Mouse (Mus musculus) midbrain, embryonic 16.5 days (tissue): ENCODE results near the gene Susd6. TPM values are rescaled to one million over a fixed set of nuclear protein-coding genes. Genes with fewer than 3 reads are reported as not detected.

Source experiments
- ATAC-seq: fragments of 200-750 bp; cut with Nextera tagmentation; 2 replicates; pipeline ENCODE4 v1.8.0; 2017; ENCODE audit warnings: moderate TSS enrichment
- H3K27ac ChIP-seq: fragments of 300-500 bp; sonication (generic); 2 replicates; pipeline ENCODE4 v1.5.1; 2014; ENCODE audit warnings: mild to moderate bottlenecking, low read length, mixed read lengths
- H3K27me3 ChIP-seq: fragments of 300-500 bp; sonication (generic); 2 replicates; pipeline ENCODE4 v1.6.1; 2014; ENCODE audit warnings: low read depth, low read length, mixed read lengths; ENCODE audit not compliant: control insufficient read depth, insufficient read depth
- H3K36me3 ChIP-seq: fragments of 300-500 bp; sonication (generic); 2 replicates; pipeline ENCODE4 v1.6.1; 2014; ENCODE audit warnings: mild to moderate bottlenecking, low read length, moderate library complexity, mixed read lengths; ENCODE audit not compliant: control insufficient read depth, insufficient read depth
- H3K4me1 ChIP-seq: fragments of 300-500 bp; sonication (generic); 2 replicates; pipeline ENCODE4 v1.6.1; 2014; ENCODE audit warnings: mild to moderate bottlenecking, low read length, mixed read lengths; ENCODE audit not compliant: control insufficient read depth, insufficient read depth
- H3K4me2 ChIP-seq: fragments of 300-500 bp; sonication (generic); 2 replicates; pipeline ENCODE4 v1.6.1; 2014; ENCODE audit warnings: mild to moderate bottlenecking, low read length, mixed read lengths
- H3K4me3 ChIP-seq: fragments of 300-500 bp; sonication (generic); 2 replicates; pipeline ENCODE4 v1.5.1; 2014; ENCODE audit warnings: low read depth, mild to moderate bottlenecking, low read length, moderate library complexity, mixed read lengths
- H3K9ac ChIP-seq: fragments of 300-500 bp; sonication (generic); 2 replicates; pipeline ENCODE4 v1.6.1; 2014; ENCODE audit warnings: low read depth, low read length, mixed read lengths
- H3K9me3 ChIP-seq: fragments of 300-500 bp; sonication (generic); replicated peaks from 2 replicates; pipeline ENCODE4 v1.6.1; 2014; ENCODE audit warnings: mild to moderate bottlenecking, low read length, mixed read lengths; ENCODE audit not compliant: control insufficient read depth, poor library complexity, severe bottlenecking
- whole genome bisulfite sequencing: fragments of 180-500 bp; shearing (Covaris S2); extraction: QIAGEN DNeasy Blood & Tissue Kit; methylation state at CpG from one replicate; pipeline ENCODE4 v1.1.7; 2014; 5-methylcytosine and 5-hydroxymethylcytosine counted together
- polyA plus RNA-seq: library from polyadenylated mRNA; unstranded; fragments of >200 nt; fragmentation: Nextera tagmentation; extraction: Ambion mirVana; gene quantifications from 2 replicates; pipeline ENCODE4 v1.2.1, GENCODE M21; 2015

The Susd6 gene
- polyA plus RNA-seq, 1 experiment from 2014 or later: 10.4 TPM

GRCm38 (mm10) chr12:80893720-80894494, 103.6 kb downstream of the Susd6 start:
- WGBS: 85% methylated on average over 18 of the region's 18 CpGs
- Histone ChIP-seq H3K4me1 (peaks cover 3% of the 10 kb centered on the region; the same call in 1 of the 2 replicates), H3K36me3 (no peaks in the 10 kb centered on the region), H3K4me3 (no peak overlapping the region), H3K9ac (no peak overlapping the region), H3K9me3 (no peaks in the 10 kb centered on the region; the same call in 1 of the 2 replicates), H3K27me3 (no peaks in the 10 kb centered on the region), H3K4me2 (no peak overlapping the region), H3K27ac (no peak overlapping the region)
- no peak for ATAC-seq

- ATAC-seq: peak; percentile 92
- Histone ChIP-seq H3K36me3 (no peaks in the 10 kb centered on the region), H3K27ac (peak overlapping the region; percentile 5; the same call in 1 of the 2 replicates), H3K9me3 (no peaks in the 10 kb centered on the region), H3K9ac (peak overlapping the region; percentile 56; the same call in 1 of the 2 replicates), H3K4me1 (peaks cover 3% of the 10 kb centered on the region; the same call in 1 of the 2 replicates), H3K27me3 (no peaks in the 10 kb centered on the region), H3K4me2 (peak overlapping the region; percentile 63), H3K4me3 (peak overlapping the region; percentile 27)
- WGBS: 7% methylated on average over 19 of the region's 19 CpGs
Observed at GRCm38 (mm10) chr12:80894973-80895570, 104.8 kb downstream of the Susd6 start.

GRCm38 (mm10) chr12:80909631-80910030, 119.3 kb downstream of the Susd6 start:
- no peaks in the 10 kb centered on the region for H3K9me3 ChIP-seq
- H3K9ac ChIP-seq: no peak overlapping the region
- 92% methylated on average over 8 of the region's 8 CpGs for WGBS
- H3K4me3 ChIP-seq: no peak overlapping the region
- ATAC-seq: no peak
- H3K4me2 ChIP-seq: no peak overlapping the region
- H3K36me3 ChIP-seq: no peaks in the 10 kb centered on the region
- H3K27me3 ChIP-seq: no peaks in the 10 kb centered on the region
- no peaks in the 10 kb centered on the region for H3K4me1 ChIP-seq
- no peak overlapping the region for H3K27ac ChIP-seq

- H3K27me3 ChIP-seq: no peaks in the 10 kb centered on the region
- no peak for ATAC-seq
- H3K4me2 ChIP-seq: no peak overlapping the region
- no peak overlapping the region for H3K9ac ChIP-seq
- 0 out of 2 replicates have a peak, but pooled peaks cover 1% of the 10 kb centered on the region for H3K4me1 ChIP-seq
- no peaks in the 10 kb centered on the region for H3K36me3 ChIP-seq
- WGBS: 61% methylated on average over 7 of the region's 7 CpGs
- no peaks in the 10 kb centered on the region for H3K9me3 ChIP-seq
- H3K4me3 ChIP-seq: no peak overlapping the region
- no peak overlapping the region for H3K27ac ChIP-seq
Observed at GRCm38 (mm10) chr12:80917764-80918163, 127.5 kb downstream of the Susd6 start.

GRCm38 (mm10) chr12:80921301-80921700, 131.0 kb downstream of the Susd6 start:
- no peak for ATAC-seq
- no peaks in the 10 kb centered on the region for H3K9me3 ChIP-seq

GRCm38 (mm10) chr12:80922869-80923268, 132.6 kb downstream of the Susd6 start:
- no peaks in the 10 kb centered on the region for H3K36me3 ChIP-seq
- no peak overlapping the region for H3K27ac ChIP-seq
- peak overlapping the region; percentile 50 for H3K4me2 ChIP-seq
- peak overlapping the region; percentile 20 for H3K4me3 ChIP-seq
- H3K9me3 ChIP-seq: no peaks in the 10 kb centered on the region
- no peak for ATAC-seq
- H3K9ac ChIP-seq: 0 out of 2 replicates have a peak overlapping the region, but pooled peaks have one; percentile 25
- H3K27me3 ChIP-seq: no peaks in the 10 kb centered on the region
- 0 out of 2 replicates have a peak, but pooled peaks cover 4% of the 10 kb centered on the region for H3K4me1 ChIP-seq
- WGBS: 14% methylated on average over 7 of the region's 7 CpGs

More at GRCm38 (mm10) chr12:80921301-80921700, 131.0 kb downstream of the Susd6 start:
- WGBS: 96% methylated on average over 5 of the region's 5 CpGs
- no peaks in the 10 kb centered on the region for H3K36me3 ChIP-seq
- no peak overlapping the region for H3K4me2 ChIP-seq
- H3K27me3 ChIP-seq: no peaks in the 10 kb centered on the region
- no peak overlapping the region for H3K9ac ChIP-seq
- no peak overlapping the region for H3K27ac ChIP-seq
- no peak overlapping the region for H3K4me3 ChIP-seq
- 0 out of 2 replicates have a peak, but pooled peaks cover 4% of the 10 kb centered on the region for H3K4me1 ChIP-seq

- H3K9ac ChIP-seq: no peak overlapping the region
- 0 out of 2 replicates have a peak, but pooled peaks cover 4% of the 10 kb centered on the region for H3K4me1 ChIP-seq
- no peak overlapping the region for H3K27ac ChIP-seq
- no peak overlapping the region for H3K4me3 ChIP-seq
- no peak overlapping the region for H3K4me2 ChIP-seq
- 64% methylated on average over 5 of the region's 5 CpGs for WGBS
- H3K27me3 ChIP-seq: no peaks in the 10 kb centered on the region
- no peaks in the 10 kb centered on the region for H3K9me3 ChIP-seq
- no peaks in the 10 kb centered on the region for H3K36me3 ChIP-seq
- no peak for ATAC-seq
Observed at GRCm38 (mm10) chr12:80923602-80924001, 133.3 kb downstream of the Susd6 start.

- no peak for ATAC-seq
- Histone ChIP-seq H3K4me2 (no peak overlapping the region), H3K9me3 (no peaks in the 10 kb centered on the region), H3K4me1 (0 out of 2 replicates have a peak, but pooled peaks cover 4% of the 10 kb centered on the region), H3K9ac (no peak overlapping the region), H3K27ac (no peak overlapping the region), H3K36me3 (no peaks in the 10 kb centered on the region), H3K27me3 (no peaks in the 10 kb centered on the region), H3K4me3 (no peak overlapping the region)
- WGBS: 76% methylated on average over 3 of the region's 3 CpGs
Observed at GRCm38 (mm10) chr12:80924205-80924604, 133.9 kb downstream of the Susd6 start.

- H3K4me1 ChIP-seq: 0 out of 2 replicates have a peak, but pooled peaks cover 4% of the 10 kb centered on the region
- ATAC-seq: no peak
- WGBS: 22% methylated on average over 7 of the region's 7 CpGs
- H3K9me3 ChIP-seq: no peaks in the 10 kb centered on the region
- no peaks in the 10 kb centered on the region for H3K36me3 ChIP-seq
- H3K9ac ChIP-seq: no peak overlapping the region
- H3K4me2 ChIP-seq: no peak overlapping the region
- H3K4me3 ChIP-seq: no peak overlapping the region
- no peak overlapping the region for H3K27ac ChIP-seq
- H3K27me3 ChIP-seq: no peaks in the 10 kb centered on the region
Observed at GRCm38 (mm10) chr12:80925919-80926318, 135.6 kb downstream of the Susd6 start.
